Mouse (Mus musculus) embryonic facial prominence, embryonic 12.5 days (tissue): Measurements from ENCODE around the gene Kpna7. TPM values are rescaled to one million over a fixed set of nuclear protein-coding genes. Genes with fewer than 3 reads are reported as not detected.

ENCODE experiments used
- polyA plus RNA-seq: library from polyadenylated mRNA; unstranded; fragments of >200 nt; fragmentation: Nextera tagmentation; extraction: Ambion mirVana; gene quantifications from 2 replicates; pipeline ENCODE4 v1.2.1, GENCODE M21; 2016

Kpna7 gene
- polyA plus RNA-seq, 1 experiment from 2014 or later: not detected

Other genes with a start within 250 kb of the Kpna7 start
- 24.9 and 26.6 TPM in 2 replicates for gene Smurf1, start 118.2 kb downstream of the Kpna7 start, polyA plus RNA-seq
- gene Gm4871, start 51.3 kb downstream of the Kpna7 start, polyA plus RNA-seq: not detected in 2 replicates
- not detected in 2 replicates for gene 1700018F24Rik, start 41.0 kb downstream of the Kpna7 start, polyA plus RNA-seq
- gene Arpc1a, start 200 bp downstream of the Kpna7 start, polyA plus RNA-seq: 158 and 159 TPM in 2 replicates
- gene Arpc1b, start 30.2 kb upstream of the Kpna7 start, polyA plus RNA-seq: 132 and 134 TPM in 2 replicates
- 129 and 130 TPM in 2 replicates for gene Pdap1, start 56.2 kb upstream of the Kpna7 start, polyA plus RNA-seq
- 218 and 235 TPM in 2 replicates for gene Bud31, start 56.3 kb upstream of the Kpna7 start, polyA plus RNA-seq
- 21.6 and 22.8 TPM in 2 replicates for gene Ptcd1, start 83.1 kb upstream of the Kpna7 start, polyA plus RNA-seq
- gene Cpsf4, start 83.2 kb upstream of the Kpna7 start, polyA plus RNA-seq: 62.8 and 65.2 TPM in 2 replicates
- 539 and 600 TPM in 2 replicates for gene Atp5j2, start 108.0 kb upstream of the Kpna7 start, polyA plus RNA-seq
- 9.4 and 9.5 TPM in 2 replicates for gene Zkscan14, start 117.8 kb upstream of the Kpna7 start, polyA plus RNA-seq
- 19.5 and 20.3 TPM in 2 replicates for gene Zkscan5, start 120.5 kb upstream of the Kpna7 start, polyA plus RNA-seq
- gene Zfp655, start 147.7 kb upstream of the Kpna7 start, polyA plus RNA-seq: 36.6 and 39.6 TPM in 2 replicates
- gene Zscan25, start 196.5 kb upstream of the Kpna7 start, polyA plus RNA-seq: 0.75 and 0.88 TPM in 2 replicates